Mouse (Mus musculus) olfactory bulb, adult 2 months (tissue): Measurements from ENCODE around the gene Garnl3. TPM values are rescaled to one million over a fixed set of nuclear protein-coding genes. Genes with fewer than 3 reads are reported as not detected.

Source experiments
- H3K27ac ChIP-seq: fragments of 200-500 bp; 2 replicates; pipeline ENCODE4 v1.5.1; 2012; ENCODE audit warnings: low read depth, low read length; ENCODE audit not compliant: insufficient read depth
- H3K4me1 ChIP-seq: fragments of 200-500 bp; 2 replicates; pipeline ENCODE4 v1.6.1; 2012; ENCODE audit warnings: low read length; ENCODE audit not compliant: control insufficient read depth, insufficient read depth
- H3K4me3 ChIP-seq: fragments of 200-500 bp; 2 replicates; pipeline ENCODE4 v1.5.1; 2012; ENCODE audit warnings: mild to moderate bottlenecking, low read depth, low read length, moderate library complexity; ENCODE audit not compliant: insufficient read depth
- CTCF ChIP-seq: fragments of 200-500 bp; IDR thresholded peaks from 2 replicates; pipeline ENCODE4 v1.5.1; 2012; ENCODE audit warnings: low read depth, mild to moderate bottlenecking, low read length, moderate library complexity; ENCODE audit not compliant: insufficient read depth
- POLR2A ChIP-seq: fragments of 200-500 bp; IDR thresholded peaks from 2 replicates; pipeline ENCODE4 v1.6.1; 2012; ENCODE audit warnings: mild to moderate bottlenecking, low read depth, low read length, moderate library complexity; ENCODE audit not compliant: insufficient read depth
- WGBS: fragments of 180-500 bp; shearing (Covaris S2); methylation state at CpG from one replicate; pipeline ENCODE4 v1.1.7; 2018; 5-methylcytosine and 5-hydroxymethylcytosine counted together
- polyA plus RNA-seq: library from polyadenylated mRNA; stranded (reverse); fragments of >200 nt; gene quantifications from 2 replicates; pipeline ENCODE4 v1.2.4, GENCODE M21; 2012; ENCODE audit warnings: low replicate concordance; ENCODE audit not compliant: missing spikeins, insufficient read depth, insufficient read length

The Garnl3 gene
- polyA plus RNA-seq, 1 experiment: not detected

DNA sequence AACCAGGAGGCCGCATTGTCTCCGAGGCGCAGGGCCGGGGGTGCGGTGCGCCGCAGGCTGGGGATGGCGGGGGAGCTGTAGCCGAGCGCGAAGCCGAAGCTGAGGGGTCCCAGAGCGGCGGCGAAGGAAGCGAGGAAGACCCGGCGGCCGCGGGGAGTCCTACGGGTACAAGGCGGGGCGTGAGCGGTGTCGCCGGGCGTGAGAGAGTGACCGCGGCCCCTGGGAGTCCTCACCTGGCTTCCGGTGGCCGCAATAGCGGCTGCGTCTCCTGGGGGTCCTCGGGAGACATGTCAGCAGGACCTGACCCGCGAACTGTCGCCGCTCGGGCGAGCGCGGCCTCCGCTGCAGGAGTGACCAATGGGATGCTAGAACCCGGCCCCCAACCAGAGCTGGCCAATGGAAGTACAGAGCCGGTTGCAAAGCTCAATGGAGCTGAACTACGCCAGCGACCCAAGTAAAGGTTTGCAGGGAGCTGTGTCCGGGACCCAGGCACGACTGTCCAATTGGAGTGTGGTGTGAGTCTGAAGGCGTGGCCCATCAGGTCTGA is 149.7 kb downstream of the Garnl3 start, which contains the start of gene Slc2a8:
Slc2a8 (minus strand) TSS at position 359 of the 547 bp plus-strand sequence.
- Histone ChIP-seq H3K4me3 (peak within 1 kb of the TSS; percentile 85), H3K27ac (no peak within 1 kb of the TSS), H3K4me1 (peaks cover 14% of the 10 kb centered on the region)
- WGBS: under 1% methylated on average over 50 of the region's 50 CpGs
- TF ChIP-seq CTCF: no peak
- TF ChIP-seq POLR2A: peak; percentile 88

DNA sequence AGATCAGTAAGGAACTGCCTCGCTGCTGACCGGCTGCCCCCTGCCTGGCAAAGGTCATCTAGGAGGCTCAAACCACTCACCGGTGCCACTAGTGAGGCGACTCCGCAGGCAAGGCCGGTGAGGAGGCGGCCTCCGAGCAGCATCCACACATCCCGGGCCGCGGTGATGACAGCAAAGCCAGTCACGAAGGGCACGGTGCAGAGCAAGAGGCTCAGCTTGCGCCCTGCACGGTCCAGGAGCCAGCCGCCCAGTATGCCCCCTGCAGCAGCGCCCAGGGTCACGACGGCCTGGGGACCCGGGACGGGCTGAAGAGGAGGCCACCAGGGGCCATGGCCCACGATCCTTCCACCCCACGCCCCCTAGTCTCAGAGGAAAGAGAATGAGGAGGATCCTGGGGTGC is 150.2 kb downstream of the Garnl3 start:
- under 1% methylated on average over 23 of the region's 23 CpGs for WGBS
- peaks cover 17% of the 10 kb centered on the region for H3K4me1 ChIP-seq
- no peak for TF ChIP-seq CTCF
- TF ChIP-seq POLR2A: no peak
- H3K27ac ChIP-seq: no peak overlapping the region
- peak overlapping the region; percentile 85 for H3K4me3 ChIP-seq

- Histone ChIP-seq H3K4me1 (peaks cover 17% of the 10 kb centered on the region), H3K4me3 (no peak overlapping the region), H3K27ac (no peak overlapping the region)
- TF ChIP-seq POLR2A (no peak), CTCF (no peak)
- WGBS: 85% methylated on average over 7 of the region's 7 CpGs
Observed at GRCm38 (mm10) chr2:32979675-32980074, 151.8 kb downstream of the Garnl3 start.

- WGBS: 77% methylated on average over 3 of the region's 3 CpGs
Observed at GRCm38 (mm10) chr2:32978675-32979074, 152.8 kb downstream of the Garnl3 start.

GRCm38 (mm10) chr2:32977114-32977513 is 154.3 kb downstream of the Garnl3 start:
- Histone ChIP-seq H3K4me3 (no peak overlapping the region), H3K4me1 (peaks cover 14% of the 10 kb centered on the region), H3K27ac (no peak overlapping the region)
- TF ChIP-seq POLR2A: no peak
- no peak for TF ChIP-seq CTCF
- 56% methylated on average over 5 of the region's 5 CpGs for WGBS

More at GRCm38 (mm10) chr2:32978675-32979074, 152.8 kb downstream of the Garnl3 start:
- Histone ChIP-seq H3K4me3 (no peak overlapping the region), H3K27ac (no peak overlapping the region), H3K4me1 (peaks cover 17% of the 10 kb centered on the region)
- TF ChIP-seq CTCF (no peak), POLR2A (no peak)

- TF ChIP-seq POLR2A: no peak
- TF ChIP-seq CTCF: no peak
- 87% methylated on average over 8 of the region's 8 CpGs for WGBS
- H3K4me1 ChIP-seq: peaks cover 7% of the 10 kb centered on the region
- H3K4me3 ChIP-seq: no peak overlapping the region
- no peak overlapping the region for H3K27ac ChIP-seq
Observed at GRCm38 (mm10) chr2:32974216-32974615, 157.2 kb downstream of the Garnl3 start.

GRCm38 (mm10) chr2:32971235-32971634 is 160.2 kb downstream of the Garnl3 start:
- TF ChIP-seq POLR2A (no peak), CTCF (no peak)
- no peak overlapping the region for H3K27ac ChIP-seq
- WGBS: 25% methylated on average over 9 of the region's 9 CpGs
- no peak overlapping the region for H3K4me3 ChIP-seq
- peaks cover 14% of the 10 kb centered on the region for H3K4me1 ChIP-seq

GRCm38 (mm10) chr2:32969326-32969725 is 162.1 kb downstream of the Garnl3 start:
- no peak overlapping the region for H3K27ac ChIP-seq
- peaks cover 14% of the 10 kb centered on the region for H3K4me1 ChIP-seq
- WGBS: 68% methylated on average over 8 of the region's 8 CpGs
- TF ChIP-seq CTCF (no peak), POLR2A (no peak)
- H3K4me3 ChIP-seq: no peak overlapping the region

- WGBS: 76% methylated on average over 9 of the region's 9 CpGs
- Histone ChIP-seq H3K27ac (no peak overlapping the region), H3K4me1 (peaks cover 16% of the 10 kb centered on the region), H3K4me3 (no peak overlapping the region)
- TF ChIP-seq CTCF: no peak
- TF ChIP-seq POLR2A: no peak
Observed at GRCm38 (mm10) chr2:32968024-32968614, 163.3 kb downstream of the Garnl3 start.
